12 mouse cellular contexts compared by ENCODE assay signal in the genomic region with DNA sequence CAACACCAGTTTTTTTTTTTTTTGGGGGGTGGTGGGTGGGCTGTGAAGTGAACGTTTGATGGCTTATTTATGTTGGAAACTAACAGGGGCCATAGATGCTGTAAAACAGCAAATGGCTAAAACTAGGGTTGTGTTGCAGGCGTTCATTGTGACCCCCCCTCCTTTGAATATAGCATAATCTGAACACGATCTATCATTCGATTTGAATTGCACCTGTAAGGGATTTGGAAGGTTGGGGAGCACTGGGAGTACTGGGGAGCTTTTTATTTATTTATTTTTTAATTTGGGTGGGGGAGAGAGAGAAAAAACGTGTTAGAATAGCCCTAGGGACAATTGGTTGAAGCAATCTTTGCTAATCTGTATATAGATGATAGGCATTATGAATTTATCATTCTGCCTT. TPM values are rescaled to one million over a fixed set of nuclear protein-coding genes. Genes with fewer than 3 reads are reported as not detected.
A peak's percentile ranks its signal among the peaks of the same experiment; 100 is the strongest.
DNase-seq lines count a peak whose midpoint lies in the region; ATAC-seq and TF ChIP-seq lines count a peak whose summit lies in the region.
"Had no signal": no experiment of that assay in that cellular context is flagged by ENCODE, and none has a peak within 500 bp of the region (broad histone marks: within the 10 kb centered on the region; RNA-seq: fewer than 3 reads in every experiment).

No protein-coding gene starts in this region.

- intact Hi-C loops in left cerebral cortex, postnatal 14 days (cut with DNase I), result loop anchor here (10.0 kb wide), 1 partner anchor 263 kb away; no protein-coding TSS in a partner anchor

- H3K36me3 ChIP-seq in lung, embryonic 14.5 days (ENCODE audit: insufficient read depth), result no peaks in the 10 kb centered on the region
- no peaks in the 10 kb centered on the region for H3K36me3 ChIP-seq in forebrain, embryonic 13.5 days (ENCODE audit: poor library complexity, severe bottlenecking)
- no peaks in the 10 kb centered on the region for H3K36me3 ChIP-seq in intestine, embryonic 15.5 days
- no peaks in the 10 kb centered on the region; the same call in 1 of the 2 replicates for H3K36me3 ChIP-seq in neural tube, embryonic 15.5 days
- H3K36me3 ChIP-seq: heart, embryonic 15.5 days had no signal

- H3K27ac ChIP-seq in lung, embryonic 14.5 days (ENCODE audit: low read depth), result no peak overlapping the region
- no peak overlapping the region for H3K27ac ChIP-seq in forebrain, embryonic 13.5 days
- no peak overlapping the region for H3K27ac ChIP-seq in intestine, embryonic 15.5 days
- H3K27ac ChIP-seq in neural tube, embryonic 15.5 days (replicated peaks), result peak overlapping the region; percentile 89
- H3K27ac ChIP-seq: heart, embryonic 15.5 days; macrophage had no signal

- no peak for DNase-seq in lung, embryonic 14.5 days
- DNase-seq in lung, postnatal 14 days, result no peak
- DNase-seq in frontal cortex, adult 2 months (ENCODE audit: extremely low spot score in 1 of 2, low spot score in 1 of 2), result no peak
- DNase-seq in lung, postnatal 36 days, result no peak
- DNase-seq in left cerebral cortex, postnatal 14 days (ENCODE audit: low spot score in 2 of 2), result no peak
- DNase-seq: spleen, adult 18-20 months had no signal

- H3K27me3 ChIP-seq in lung, embryonic 14.5 days (ENCODE audit: insufficient read depth, low read length), result no peaks in the 10 kb centered on the region
- no peaks in the 10 kb centered on the region for H3K27me3 ChIP-seq in forebrain, embryonic 13.5 days
- H3K27me3 ChIP-seq in intestine, embryonic 15.5 days (replicated peaks), result no peaks in the 10 kb centered on the region
- no peaks in the 10 kb centered on the region for H3K27me3 ChIP-seq in neural tube, embryonic 15.5 days (replicated peaks)
- H3K27me3 ChIP-seq: heart, embryonic 15.5 days had no signal

- H3K4me1 ChIP-seq in lung, embryonic 14.5 days (ENCODE audit: insufficient read depth), result no peaks in the 10 kb centered on the region
- H3K4me1 ChIP-seq in forebrain, embryonic 13.5 days, result peaks cover 25% of the 10 kb centered on the region
- no peaks in the 10 kb centered on the region for H3K4me1 ChIP-seq in intestine, embryonic 15.5 days (replicated peaks)
- peaks cover 16% of the 10 kb centered on the region for H3K4me1 ChIP-seq in neural tube, embryonic 15.5 days

- ATAC-seq in lung, embryonic 14.5 days (ENCODE audit: insufficient read depth), result no peak
- no peak for ATAC-seq in forebrain, embryonic 13.5 days
- ATAC-seq in intestine, embryonic 15.5 days, result no peak
- no peak for ATAC-seq in neural tube, embryonic 15.5 days (ENCODE audit: low FRiP score)

- peak overlapping the region; percentile 97; the same call in 1 of the 2 replicates for H3K4me2 ChIP-seq in lung, embryonic 14.5 days
- H3K4me2 ChIP-seq in forebrain, embryonic 13.5 days, result peak overlapping the region; percentile 72
- H3K4me2 ChIP-seq in intestine, embryonic 15.5 days (replicated peaks), result peak overlapping the region; percentile 89; the same call in 1 of the 2 replicates
- H3K4me2 ChIP-seq in neural tube, embryonic 15.5 days, result peak overlapping the region; percentile 69

- no peaks in the 10 kb centered on the region for H3K9me3 ChIP-seq in lung, embryonic 14.5 days (ENCODE audit: low read depth, low read length)
- H3K9me3 ChIP-seq in forebrain, embryonic 13.5 days (replicated peaks), result no peaks in the 10 kb centered on the region
- no peaks in the 10 kb centered on the region for H3K9me3 ChIP-seq in intestine, embryonic 15.5 days
- no peaks in the 10 kb centered on the region for H3K9me3 ChIP-seq in neural tube, embryonic 15.5 days (replicated peaks)
- H3K9me3 ChIP-seq: heart, embryonic 15.5 days had no signal

- H3K9ac ChIP-seq in lung, embryonic 14.5 days, result no peak overlapping the region
- peak overlapping the region; percentile 70 for H3K9ac ChIP-seq in forebrain, embryonic 13.5 days
- H3K9ac ChIP-seq in intestine, embryonic 15.5 days, result no peak overlapping the region
- peak overlapping the region; percentile 74 for H3K9ac ChIP-seq in neural tube, embryonic 15.5 days (replicated peaks)

- H3K4me3 ChIP-seq in lung, embryonic 14.5 days (ENCODE audit: low read depth, low read length), result no peak overlapping the region
- peak overlapping the region; percentile 63 for H3K4me3 ChIP-seq in forebrain, embryonic 13.5 days
- H3K4me3 ChIP-seq in intestine, embryonic 15.5 days (replicated peaks), result no peak overlapping the region
- peak overlapping the region; percentile 67 for H3K4me3 ChIP-seq in neural tube, embryonic 15.5 days (replicated peaks)

- no peak for TF ChIP-seq CTCF in lung, embryonic 14.5 days (IDR thresholded peaks at IDR 0.05; ENCODE audit: low read depth)

- WGBS in lung, embryonic 14.5 days, result 28% methylated on average over 5 of the region's 5 CpGs
- WGBS in forebrain, embryonic 13.5 days, result 21% methylated on average over 5 of the region's 5 CpGs
- WGBS in intestine, embryonic 15.5 days, result 37% methylated on average over 5 of the region's 5 CpGs
- 17% methylated on average over 5 of the region's 5 CpGs for WGBS in neural tube, embryonic 15.5 days

RNA-seq across cellular contexts. Expression of a gene that starts 1.0 kb away (rescaled TPM):
- polyA plus RNA-seq in lung, embryonic 14.5 days (2014; fragmentation: Nextera tagmentation; extraction: Ambion mirVana), result 0.07 and 0.12 TPM in 2 replicates
- 5.7 and 7.5 TPM in 2 replicates for polyA plus RNA-seq in forebrain, embryonic 13.5 days (2015; fragmentation: Nextera tagmentation; extraction: Ambion mirVana)
- polyA plus RNA-seq in intestine, embryonic 15.5 days (2015; fragmentation: Nextera tagmentation; extraction: Ambion mirVana), result 3.2 and 3.5 TPM in 2 replicates
- polyA plus RNA-seq in neural tube, embryonic 15.5 days (2015; fragmentation: Nextera tagmentation; extraction: Ambion mirVana), result 27.9 and 29.9 TPM in 2 replicates
- 15.8 and 19.6 TPM in 2 replicates for polyA plus RNA-seq in frontal cortex, adult 2 months (2012; rRNA removed)
- total RNA-seq in left cerebral cortex, postnatal 14 days (2021), result 10 to 100 TPM; 90.0 to 96.7 TPM
- total RNA-seq: common myeloid progenitor, adult 5-6 weeks had no signal

Comparison
In these comparisons a context has a peak if more than half of its experiments do, and no peak if none do; other contexts are left out.
1. H3K4me3 ChIP-seq: peak in forebrain, embryonic 13.5 days (single experiment) and neural tube, embryonic 15.5 days (single experiment); none in lung, embryonic 14.5 days (single experiment) and intestine, embryonic 15.5 days (single experiment).
2. H3K9ac ChIP-seq: peak in forebrain, embryonic 13.5 days (single experiment) and neural tube, embryonic 15.5 days (single experiment); none in lung, embryonic 14.5 days (single experiment) and intestine, embryonic 15.5 days (single experiment).
3. Peak in every context shown above with its lines, with median percentiles within 50 percentile points of each other: H3K4me2 ChIP-seq.